Comparison of ENCODE assay signal across 8 mouse cellular contexts in genomic region chr5:125391609-125392008, GRCm38 (mm10). TPM values are rescaled to one million over a fixed set of nuclear protein-coding genes. Genes with fewer than 3 reads are reported as not detected.
A peak's percentile ranks its signal among the peaks of the same experiment; 100 is the strongest.
DNase-seq lines count a peak whose midpoint lies in the region; ATAC-seq and TF ChIP-seq lines count a peak whose summit lies in the region.

No protein-coding gene starts in this region.

- no peaks in the 10 kb centered on the region for H3K9me3 ChIP-seq in midbrain, postnatal 0 days (ENCODE audit: low read length)
- H3K9me3 ChIP-seq in midbrain, embryonic 16.5 days (replicated peaks; ENCODE audit: control insufficient read depth, low read length, poor library complexity, severe bottlenecking): no peaks in the 10 kb centered on the region
- no peaks in the 10 kb centered on the region for H3K9me3 ChIP-seq in intestine, embryonic 15.5 days

- no peak overlapping the region; the same call in 1 of the 2 replicates for H3K27ac ChIP-seq in midbrain, postnatal 0 days (ENCODE audit: low read depth, low read length)
- no peak overlapping the region; the same call in 1 of the 2 replicates for H3K27ac ChIP-seq in midbrain, embryonic 16.5 days (ENCODE audit: low read length)
- peak overlapping the region; percentile 100 for H3K27ac ChIP-seq in brown adipose tissue, adult 24 weeks (replicated peaks; ENCODE audit: low read depth, low read length)
- H3K27ac ChIP-seq in intestine, embryonic 15.5 days: peak overlapping the region; percentile 59
- H3K27ac ChIP-seq in olfactory bulb, adult 2 months (ENCODE audit: insufficient read depth, low read depth, low read length): peak overlapping the region; percentile 98

- intact Hi-C loops in left cerebral cortex, postnatal 14 days (cut with DNase I): no loop called here

- no peak for TF ChIP-seq CTCF in midbrain, postnatal 0 days (IDR thresholded peaks at IDR 0.05)
- no peak for TF ChIP-seq CTCF in olfactory bulb, adult 2 months (IDR thresholded peaks at IDR 0.05; ENCODE audit: insufficient read depth, low read depth, low read length)

- TF ChIP-seq POLR2A in olfactory bulb, adult 2 months (IDR thresholded peaks at IDR 0.05; ENCODE audit: insufficient read depth, low read depth, low read length): no peak

- H3K4me3 ChIP-seq in midbrain, postnatal 0 days (ENCODE audit: low read depth, low read length): no peak overlapping the region
- H3K4me3 ChIP-seq in midbrain, embryonic 16.5 days (ENCODE audit: low read depth, low read length): no peak overlapping the region
- H3K4me3 ChIP-seq in brown adipose tissue, adult 24 weeks (ENCODE audit: insufficient read depth, low read depth, low read length): peak overlapping the region; percentile 36
- no peak overlapping the region for H3K4me3 ChIP-seq in intestine, embryonic 15.5 days (replicated peaks)
- no peak overlapping the region for H3K4me3 ChIP-seq in olfactory bulb, adult 2 months (ENCODE audit: insufficient read depth, low read depth, low read length)

- H3K27me3 ChIP-seq in midbrain, postnatal 0 days (ENCODE audit: insufficient read depth, low read length): no peaks in the 10 kb centered on the region
- H3K27me3 ChIP-seq in midbrain, embryonic 16.5 days (ENCODE audit: control insufficient read depth, insufficient read depth, low read depth, low read length): no peaks in the 10 kb centered on the region
- H3K27me3 ChIP-seq in intestine, embryonic 15.5 days (replicated peaks): no peaks in the 10 kb centered on the region

- no peaks in the 10 kb centered on the region for H3K36me3 ChIP-seq in midbrain, postnatal 0 days (ENCODE audit: insufficient read depth, low read length)
- no peaks in the 10 kb centered on the region for H3K36me3 ChIP-seq in midbrain, embryonic 16.5 days (ENCODE audit: control insufficient read depth, insufficient read depth, low read length)
- no peaks in the 10 kb centered on the region for H3K36me3 ChIP-seq in intestine, embryonic 15.5 days

- no peak overlapping the region for H3K9ac ChIP-seq in midbrain, postnatal 0 days (replicated peaks; ENCODE audit: low read length, poor library complexity, severe bottlenecking)
- H3K9ac ChIP-seq in midbrain, embryonic 16.5 days (ENCODE audit: low read depth, low read length): no peak overlapping the region
- H3K9ac ChIP-seq in intestine, embryonic 15.5 days: no peak overlapping the region

- H3K4me2 ChIP-seq in midbrain, postnatal 0 days (ENCODE audit: low read depth, low read length, poor library complexity, severe bottlenecking): no peak overlapping the region
- no peak overlapping the region for H3K4me2 ChIP-seq in midbrain, embryonic 16.5 days (ENCODE audit: low read length)
- no peak overlapping the region for H3K4me2 ChIP-seq in intestine, embryonic 15.5 days (replicated peaks)

- peaks cover 18% of the 10 kb centered on the region; the same call in 1 of the 2 replicates for H3K4me1 ChIP-seq in midbrain, postnatal 0 days (ENCODE audit: insufficient read depth, low read length)
- peaks cover 39% of the 10 kb centered on the region for H3K4me1 ChIP-seq in midbrain, embryonic 16.5 days (ENCODE audit: control insufficient read depth, insufficient read depth, low read length)
- peaks cover 16% of the 10 kb centered on the region for H3K4me1 ChIP-seq in brown adipose tissue, adult 24 weeks (ENCODE audit: control insufficient read depth, insufficient read depth, insufficient read length, low read length)
- H3K4me1 ChIP-seq in intestine, embryonic 15.5 days (replicated peaks): peaks cover 15% of the 10 kb centered on the region
- peaks cover 28% of the 10 kb centered on the region for H3K4me1 ChIP-seq in olfactory bulb, adult 2 months (ENCODE audit: control insufficient read depth, insufficient read depth, low read length)

- ATAC-seq in midbrain, postnatal 0 days (ENCODE audit: low FRiP score): no peak
- ATAC-seq in midbrain, embryonic 16.5 days: no peak
- ATAC-seq in intestine, embryonic 15.5 days: no peak

- peak; percentile 61 for DNase-seq in midbrain, postnatal 0 days (ENCODE audit: low spot score)
- DNase-seq in gastrocnemius, postnatal 25 days: peak; percentile 52
- DNase-seq in left cerebral cortex, postnatal 14 days (ENCODE audit: low spot score in 2 of 2): peak; percentile 89 to 95
- DNase-seq in thymus, adult 18-20 months: no peak

- 80% methylated on average over 5 of the region's 5 CpGs for WGBS in midbrain, postnatal 0 days
- 91% methylated on average over 5 of the region's 5 CpGs for WGBS in midbrain, embryonic 16.5 days
- 66% methylated on average over 5 of the region's 5 CpGs for WGBS in intestine, embryonic 15.5 days
- WGBS in olfactory bulb, adult 2 months: 19% methylated on average over 5 of the region's 5 CpGs

RNA-seq across cellular contexts. Expression of gene Ubc, which starts 1.6 kb away (rescaled TPM):
- total RNA-seq in midbrain, postnatal 0 days (2014; rRNA removed): 915 and 958 TPM in 2 replicates
- 1,268 and 1,306 TPM in 2 replicates for polyA plus RNA-seq in midbrain, postnatal 0 days (2015; fragmentation: Nextera tagmentation; extraction: Ambion mirVana)
- 1,506 and 1,517 TPM in 2 replicates for polyA plus RNA-seq in midbrain, embryonic 16.5 days (2015; fragmentation: Nextera tagmentation; extraction: Ambion mirVana)
- 692 and 1,079 TPM in 2 replicates for polyA plus RNA-seq in brown adipose tissue, adult 24 weeks (2012; ENCODE audit: insufficient read depth, insufficient read length, missing spikeins)
- total RNA-seq in gastrocnemius, postnatal 25 days (2021): 1,000 to 10,000 TPM in 1 of 2 experiments, 100 to 1,000 TPM in 1; 606 to 1,413 TPM
- 875 and 888 TPM in 2 replicates for polyA plus RNA-seq in intestine, embryonic 15.5 days (2015; fragmentation: Nextera tagmentation; extraction: Ambion mirVana)
- total RNA-seq in left cerebral cortex, postnatal 14 days (2021): 100 to 1,000 TPM; 752 to 821 TPM
- 238 and 763 TPM in 2 replicates for polyA plus RNA-seq in olfactory bulb, adult 2 months (2012; ENCODE audit: insufficient read depth, insufficient read length, low replicate concordance, missing spikeins)

RNA-seq across cellular contexts. Expression of gene Gm10382, which starts 2.5 kb away (rescaled TPM):
- total RNA-seq in midbrain, postnatal 0 days (2014; rRNA removed): not detected in 2 replicates
- polyA plus RNA-seq in midbrain, postnatal 0 days (2015; fragmentation: Nextera tagmentation; extraction: Ambion mirVana): 0.67 and 0.83 TPM in 2 replicates
- polyA plus RNA-seq in midbrain, embryonic 16.5 days (2015; fragmentation: Nextera tagmentation; extraction: Ambion mirVana): 0.30 and 0.51 TPM in 2 replicates
- polyA plus RNA-seq in brown adipose tissue, adult 24 weeks (2012; ENCODE audit: insufficient read depth, insufficient read length, missing spikeins): not detected in 2 replicates
- not detected for total RNA-seq in gastrocnemius, postnatal 25 days (2021)
- polyA plus RNA-seq in intestine, embryonic 15.5 days (2015; fragmentation: Nextera tagmentation; extraction: Ambion mirVana): 0.23 and 0.40 TPM in 2 replicates
- total RNA-seq in left cerebral cortex, postnatal 14 days (2021): under 1 TPM in 1 of 2 experiments, not detected in 1; 0.37 TPM
- polyA plus RNA-seq in olfactory bulb, adult 2 months (2012; ENCODE audit: insufficient read depth, insufficient read length, low replicate concordance, missing spikeins): not detected in 2 replicates

RNA-seq across cellular contexts. Expression of gene Dhx37, which starts 42.3 kb away (rescaled TPM):
- 17.8 and 32.9 TPM in 2 replicates for total RNA-seq in midbrain, postnatal 0 days (2014; rRNA removed)
- polyA plus RNA-seq in midbrain, postnatal 0 days (2015; fragmentation: Nextera tagmentation; extraction: Ambion mirVana): 10.9 TPM in 2 replicates
- 12.4 and 12.8 TPM in 2 replicates for polyA plus RNA-seq in midbrain, embryonic 16.5 days (2015; fragmentation: Nextera tagmentation; extraction: Ambion mirVana)
- 5.0 and 16.9 TPM in 2 replicates for polyA plus RNA-seq in brown adipose tissue, adult 24 weeks (2012; ENCODE audit: insufficient read depth, insufficient read length, missing spikeins)
- total RNA-seq in gastrocnemius, postnatal 25 days (2021): 1 to 10 TPM; 3.6 to 3.8 TPM
- 10.7 and 11.3 TPM in 2 replicates for polyA plus RNA-seq in intestine, embryonic 15.5 days (2015; fragmentation: Nextera tagmentation; extraction: Ambion mirVana)
- 10 to 100 TPM; 10.1 to 10.9 TPM for total RNA-seq in left cerebral cortex, postnatal 14 days (2021)
- polyA plus RNA-seq in olfactory bulb, adult 2 months (2012; ENCODE audit: insufficient read depth, insufficient read length, low replicate concordance, missing spikeins): not detected in 2 replicates

RNA-seq across cellular contexts. Expression of gene Bri3bp, which starts 49.8 kb away (rescaled TPM):
- total RNA-seq in midbrain, postnatal 0 days (2014; rRNA removed): 89.5 and 96.0 TPM in 2 replicates
- polyA plus RNA-seq in midbrain, postnatal 0 days (2015; fragmentation: Nextera tagmentation; extraction: Ambion mirVana): 42.3 and 43.9 TPM in 2 replicates
- polyA plus RNA-seq in midbrain, embryonic 16.5 days (2015; fragmentation: Nextera tagmentation; extraction: Ambion mirVana): 38.3 and 41.6 TPM in 2 replicates
- 15.4 and 19.5 TPM in 2 replicates for polyA plus RNA-seq in brown adipose tissue, adult 24 weeks (2012; ENCODE audit: insufficient read depth, insufficient read length, missing spikeins)
- total RNA-seq in gastrocnemius, postnatal 25 days (2021): 1 to 10 TPM; 3.5 to 4.7 TPM
- 59.6 and 60.4 TPM in 2 replicates for polyA plus RNA-seq in intestine, embryonic 15.5 days (2015; fragmentation: Nextera tagmentation; extraction: Ambion mirVana)
- total RNA-seq in left cerebral cortex, postnatal 14 days (2021): 10 to 100 TPM; 81.0 to 85.6 TPM
- 46.8 TPM in 1 of 2 replicates, not detected in the other for polyA plus RNA-seq in olfactory bulb, adult 2 months (2012; ENCODE audit: insufficient read depth, insufficient read length, low replicate concordance, missing spikeins)

RNA-seq across cellular contexts. Expression of gene Scarb1, which starts 50.7 kb away (rescaled TPM):
- total RNA-seq in midbrain, postnatal 0 days (2014; rRNA removed): 60.2 and 74.0 TPM in 2 replicates
- 57.7 and 57.9 TPM in 2 replicates for polyA plus RNA-seq in midbrain, postnatal 0 days (2015; fragmentation: Nextera tagmentation; extraction: Ambion mirVana)
- 43.8 and 51.6 TPM in 2 replicates for polyA plus RNA-seq in midbrain, embryonic 16.5 days (2015; fragmentation: Nextera tagmentation; extraction: Ambion mirVana)
- 18.6 and 30.7 TPM in 2 replicates for polyA plus RNA-seq in brown adipose tissue, adult 24 weeks (2012; ENCODE audit: insufficient read depth, insufficient read length, missing spikeins)
- 10 to 100 TPM; 11.7 to 25.2 TPM for total RNA-seq in gastrocnemius, postnatal 25 days (2021)
- 59.3 and 70.0 TPM in 2 replicates for polyA plus RNA-seq in intestine, embryonic 15.5 days (2015; fragmentation: Nextera tagmentation; extraction: Ambion mirVana)
- total RNA-seq in left cerebral cortex, postnatal 14 days (2021): 10 to 100 TPM; 36.9 to 41.1 TPM
- not detected in 2 replicates for polyA plus RNA-seq in olfactory bulb, adult 2 months (2012; ENCODE audit: insufficient read depth, insufficient read length, low replicate concordance, missing spikeins)

Comparison
In these comparisons a context has a peak if more than half of its experiments do, and no peak if none do; other contexts are left out.
1. DNase-seq: peak in midbrain, postnatal 0 days (single experiment), gastrocnemius, postnatal 25 days (single experiment) and left cerebral cortex, postnatal 14 days (2 of 2); none in thymus, adult 18-20 months (0 of 2).
2. H3K27ac ChIP-seq: peak in brown adipose tissue, adult 24 weeks (single experiment), intestine, embryonic 15.5 days (single experiment) and olfactory bulb, adult 2 months (single experiment); none in midbrain, postnatal 0 days (single experiment) and midbrain, embryonic 16.5 days (single experiment).